Mouse (Mus musculus) gastrocnemius, adult 18-20 months (tissue): ENCODE data around the gene Fam241a. TPM values are rescaled to one million over a fixed set of nuclear protein-coding genes. Genes with fewer than 3 reads are reported as not detected.

Experiments used
- DNase-seq: peaks from one replicate; pipeline ENCODE4 v3.0.0; 2021; ENCODE audit warnings: low spot score
- long read RNA-seq, 2 experiments: library from polyadenylated mRNA; stranded (forward); transcript quantifications; one replicate each; pipeline ENCODE4 v2.0.0; 2021
- total RNA-seq, 2 experiments: library from RNA; stranded (reverse); gene quantifications; 2 replicates each; pipeline ENCODE4 v1.2.3; 2021

The Fam241a gene
- total RNA-seq: 1 to 10 TPM; 3.0 to 3.3 TPM
- long read RNA-seq, experiment 1, transcript Fam241a-202 (2 exons, 2,234 nt): major isoform, 9 of 10 reads
- long read RNA-seq, experiment 1, partial matches to known transcripts: 0 of 10 reads
- long read RNA-seq, experiment 1, other reads (novel, unspliced or antisense): 0 of 10 reads
- long read RNA-seq, experiment 2, partial matches to known transcripts: 0 of 7 reads
- long read RNA-seq, experiment 2, other reads (novel, unspliced or antisense): 1 of 7 reads

- peak; percentile 83 for DNase-seq
Observed at GRCm38 (mm10) chr3:127895792-127896541, at the start of gene Fam241a. Gene Fam241a, minus strand, starts transcription at chr3:127896324.

- DNase-seq: no peak
Observed at GRCm38 (mm10) chr3:127932453-127932852, 36.3 kb upstream of the Fam241a start.

- no peak for DNase-seq
Observed at GRCm38 (mm10) chr3:127930326-127931012, 34.3 kb upstream of the Fam241a start.

- no peak for DNase-seq
Observed at GRCm38 (mm10) chr3:127929921-127930320, 33.8 kb upstream of the Fam241a start.

- DNase-seq: no peak
Observed at GRCm38 (mm10) chr3:127926635-127927183, 30.6 kb upstream of the Fam241a start.

- no peak for DNase-seq
Observed at GRCm38 (mm10) chr3:127924464-127924863, 28.3 kb upstream of the Fam241a start.

GRCm38 (mm10) chr3:127923183-127923582, 27.1 kb upstream of the Fam241a start:
- no peak for DNase-seq

- DNase-seq: no peak
Observed at GRCm38 (mm10) chr3:127922125-127922524, 26.0 kb upstream of the Fam241a start.

- no peak for DNase-seq
Observed at GRCm38 (mm10) chr3:127917999-127918661, 22.0 kb upstream of the Fam241a start.

- no peak for DNase-seq
Observed at GRCm38 (mm10) chr3:127917549-127917948, 21.4 kb upstream of the Fam241a start.

GRCm38 (mm10) chr3:127915656-127916334, 19.7 kb upstream of the Fam241a start:
- no peak for DNase-seq

GRCm38 (mm10) chr3:127913885-127914709, 18.0 kb upstream of the Fam241a start:
- DNase-seq: no peak

GRCm38 (mm10) chr3:127909941-127910340, 13.8 kb upstream of the Fam241a start:
- DNase-seq: no peak

GRCm38 (mm10) chr3:127894981-127895779, 944 bp downstream of the Fam241a start:
- no peak for DNase-seq

- DNase-seq: no peak
Observed at GRCm38 (mm10) chr3:127893902-127894301, 2.2 kb downstream of the Fam241a start.

GRCm38 (mm10) chr3:127891906-127892305, 4.2 kb downstream of the Fam241a start:
- no peak for DNase-seq

GRCm38 (mm10) chr3:127890008-127890407, 6.1 kb downstream of the Fam241a start:
- DNase-seq: no peak

- DNase-seq: no peak
Observed at GRCm38 (mm10) chr3:127889570-127889969, 6.6 kb downstream of the Fam241a start.

- DNase-seq: no peak
Observed at GRCm38 (mm10) chr3:127881684-127882083, 14.4 kb downstream of the Fam241a start.
